ENCODE assay signal across 8 mouse cellular contexts in genomic region chr6:88198070-88198940, GRCm38 (mm10). TPM values are rescaled to one million over a fixed set of nuclear protein-coding genes. Genes with fewer than 3 reads are reported as not detected.
DNase-seq lines count a peak whose midpoint lies in the region; ATAC-seq and TF ChIP-seq lines count a peak whose summit lies in the region.

No protein-coding gene starts in this region.

- no peak for DNase-seq in layer of hippocampus, adult 2 months (ENCODE audit: low spot score in 2 of 2)
- no peak for DNase-seq in layer of hippocampus, postnatal 14 days (ENCODE audit: low spot score in 2 of 2)
- DNase-seq in kidney, postnatal 25 days = peak; percentile 87 to 94
- DNase-seq in frontal cortex, postnatal 10 days (ENCODE audit: low spot score in 2 of 2) = no peak

- WGBS in heart, embryonic 16.5 days = 1% methylated on average over 54 of the region's 62 CpGs
- 1% methylated on average over 61 of the region's 62 CpGs for WGBS in stomach, embryonic 16.5 days

- peak overlapping the region; percentile 27 for H3K4me3 ChIP-seq in layer of hippocampus, adult 2 months
- H3K4me3 ChIP-seq in heart, embryonic 16.5 days (ENCODE audit: low read length) = peak overlapping the region; percentile 63
- peak overlapping the region; percentile 51 for H3K4me3 ChIP-seq in stomach, embryonic 16.5 days (replicated peaks; ENCODE audit: low read length)

- peaks cover 27% of the 10 kb centered on the region for H3K4me1 ChIP-seq in heart, embryonic 16.5 days (ENCODE audit: control insufficient read depth, insufficient read depth, low read length)
- H3K4me1 ChIP-seq in stomach, embryonic 16.5 days (ENCODE audit: control insufficient read depth, insufficient read depth, low read length) = peaks cover 32% of the 10 kb centered on the region

- H3K9ac ChIP-seq in heart, embryonic 16.5 days (ENCODE audit: low read length) = peak overlapping the region; percentile 71
- peak overlapping the region; percentile 60 for H3K9ac ChIP-seq in stomach, embryonic 16.5 days (ENCODE audit: low read length)

- TF ChIP-seq CTCF in layer of hippocampus, adult 2 months (conservative IDR thresholded peaks at IDR 0.05) = no peak

- H3K27ac ChIP-seq in layer of hippocampus, adult 2 months = peak overlapping the region; percentile 18; the same call in 1 of the 2 replicates
- peak overlapping the region; percentile 56 for H3K27ac ChIP-seq in heart, embryonic 16.5 days (ENCODE audit: low read length)
- H3K27ac ChIP-seq in stomach, embryonic 16.5 days (ENCODE audit: low read length) = no peak overlapping the region

- H3K27me3 ChIP-seq in heart, embryonic 16.5 days (ENCODE audit: control insufficient read depth, insufficient read depth, low read length) = peaks cover 86% of the 10 kb centered on the region
- H3K27me3 ChIP-seq in stomach, embryonic 16.5 days (ENCODE audit: control insufficient read depth, insufficient read depth, low read length) = peaks cover 98% of the 10 kb centered on the region

- no peaks in the 10 kb centered on the region for H3K36me3 ChIP-seq in heart, embryonic 16.5 days (ENCODE audit: control insufficient read depth, insufficient read depth)
- H3K36me3 ChIP-seq in stomach, embryonic 16.5 days (ENCODE audit: control insufficient read depth, insufficient read depth, low read length) = no peaks in the 10 kb centered on the region

- H3K4me2 ChIP-seq in heart, embryonic 16.5 days (ENCODE audit: low read depth, low read length) = peak overlapping the region; percentile 72
- peak overlapping the region; percentile 70 for H3K4me2 ChIP-seq in stomach, embryonic 16.5 days (ENCODE audit: low read depth, low read length)

- no peaks in the 10 kb centered on the region for H3K9me3 ChIP-seq in heart, embryonic 16.5 days (replicated peaks; ENCODE audit: control insufficient read depth, low read length)
- no peaks in the 10 kb centered on the region for H3K9me3 ChIP-seq in stomach, embryonic 16.5 days (replicated peaks; ENCODE audit: control insufficient read depth, low read length)

- peak; percentile 52 for ATAC-seq in erythroid progenitor cell, adult 5-6 weeks (replicated peaks; ENCODE audit: low FRiP score, poor library complexity, severe bottlenecking)
- ATAC-seq in heart, embryonic 16.5 days (replicated peaks; ENCODE audit: extremely low read depth, insufficient read depth, low FRiP score) = peak; percentile 82
- peak; percentile 48 for ATAC-seq in megakaryocyte, adult 5-6 weeks (ENCODE audit: poor library complexity, severe bottlenecking)
- ATAC-seq in stomach, embryonic 16.5 days (ENCODE audit: insufficient read depth, low FRiP score) = peak; percentile 66

RNA-seq across cellular contexts. Expression of gene Gata2, which starts 4.6 kb away (rescaled TPM):
- total RNA-seq in layer of hippocampus, adult 2 months (2021) = 1 to 10 TPM; 6.8 to 7.7 TPM
- total RNA-seq in layer of hippocampus, postnatal 14 days (2021) = 1 to 10 TPM; 7.0 to 7.6 TPM
- 8.8 and 23.1 TPM in 2 replicates for total RNA-seq in erythroid progenitor cell, adult 5-6 weeks (2015; ENCODE audit: low replicate concordance)
- total RNA-seq in erythroid progenitor cell, adult 5-6 weeks (2017; ENCODE audit: low replicate concordance) = 2.6 and 3.3 TPM in 2 replicates
- 14.9 and 15.5 TPM in 2 replicates for polyA plus RNA-seq in heart, embryonic 16.5 days (2015; fragmentation: Nextera tagmentation; extraction: Ambion mirVana)
- total RNA-seq in megakaryocyte, adult 5-6 weeks (2015) = 21.4 and 22.3 TPM in 2 replicates
- total RNA-seq in megakaryocyte, adult 5-6 weeks (2017) = 11.3 and 13.5 TPM in 2 replicates
- polyA plus RNA-seq in stomach, embryonic 16.5 days (2015; fragmentation: Nextera tagmentation; extraction: Ambion mirVana) = 5.5 TPM in 2 replicates

RNA-seq across cellular contexts. Expression of gene Dnajb8, which starts 23.8 kb away (rescaled TPM):
- total RNA-seq in layer of hippocampus, adult 2 months (2021) = not detected
- total RNA-seq in layer of hippocampus, postnatal 14 days (2021) = not detected
- not detected in 2 replicates for total RNA-seq in erythroid progenitor cell, adult 5-6 weeks (2015; ENCODE audit: low replicate concordance)
- total RNA-seq in erythroid progenitor cell, adult 5-6 weeks (2017; ENCODE audit: low replicate concordance) = not detected in 2 replicates
- not detected in 2 replicates for polyA plus RNA-seq in heart, embryonic 16.5 days (2015; fragmentation: Nextera tagmentation; extraction: Ambion mirVana)
- not detected in 2 replicates for total RNA-seq in megakaryocyte, adult 5-6 weeks (2015)
- total RNA-seq in megakaryocyte, adult 5-6 weeks (2017) = not detected in 2 replicates
- not detected in 2 replicates for polyA plus RNA-seq in stomach, embryonic 16.5 days (2015; fragmentation: Nextera tagmentation; extraction: Ambion mirVana)

Comparison
In these comparisons a context has a peak if more than half of its experiments do, and no peak if none do; other contexts are left out.
1. DNase-seq: peak in kidney, postnatal 25 days (2 of 2); none in layer of hippocampus, adult 2 months (0 of 2), layer of hippocampus, postnatal 14 days (0 of 2) and frontal cortex, postnatal 10 days (0 of 2).
2. Peak in every context shown above with its lines, with median percentiles within 50 percentile points of each other: H3K4me3 ChIP-seq and ATAC-seq.